Mouse (Mus musculus) splenic B cell, adult 2 months (primary cell): ENCODE results near the gene Ate1.

Source experiments
- DNase-seq: peaks from one replicate; pipeline ENCODE4 v3.0.0-alpha.2; 2011; ENCODE audit warnings: low read depth, low spot score
- H3K27me3 ChIP-seq: 2 replicates; pipeline ENCODE4 v1.6.1; 2012; ENCODE audit warnings: mild to moderate bottlenecking, low read length, moderate library complexity, mixed read lengths; ENCODE audit not compliant: control insufficient read depth, poor library complexity, insufficient read depth, severe bottlenecking
- H3K36me3 ChIP-seq: 2 replicates; pipeline ENCODE4 v1.6.1; 2012; ENCODE audit warnings: mild to moderate bottlenecking, low read length, moderate library complexity, mixed read lengths; ENCODE audit not compliant: control insufficient read depth, poor library complexity, insufficient read depth, severe bottlenecking

Ate1 gene

DNA sequence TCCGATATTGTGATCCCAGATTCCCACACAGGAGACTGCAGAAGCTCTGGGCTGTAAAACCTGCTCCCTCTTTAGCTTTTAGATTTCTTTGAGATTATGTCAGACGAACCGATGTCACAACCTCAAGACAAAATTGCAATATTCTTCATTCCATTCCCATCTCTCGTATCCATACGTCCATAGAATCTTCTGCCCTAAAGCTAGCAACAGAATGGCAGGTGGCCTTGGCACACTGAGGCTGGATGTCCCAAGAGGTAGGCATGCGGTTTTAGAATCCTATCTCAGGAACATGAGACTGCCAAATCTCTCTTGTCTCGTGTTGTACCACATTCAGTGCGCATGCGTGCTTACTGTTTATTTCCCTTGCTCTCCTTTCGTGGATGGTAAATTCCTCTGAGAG, 154.5 kb downstream of the Ate1 start:
- DNase-seq, result no peak
- no peaks in the 10 kb centered on the region for H3K27me3 ChIP-seq
- no peaks in the 10 kb centered on the region for H3K36me3 ChIP-seq
